Mouse (Mus musculus) embryonic facial prominence, embryonic 10.5 days (tissue): ENCODE results near the gene Hepacam. TPM values are rescaled to one million over a fixed set of nuclear protein-coding genes. Genes with fewer than 3 reads are reported as not detected.

Experiments used
- DNase-seq: peaks from one replicate; pipeline ENCODE4 v3.0.0-alpha.2; 2017; ENCODE audit warnings: low spot score
- H3K27ac ChIP-seq: fragments of 300-500 bp; sonication (generic); replicated peaks from 2 replicates; pipeline ENCODE4 v1.5.1; 2016; ENCODE audit warnings: mild to moderate bottlenecking
- H3K27me3 ChIP-seq: fragments of 300-500 bp; sonication (generic); replicated peaks from 2 replicates; pipeline ENCODE4 v1.6.1; 2016; ENCODE audit warnings: low read depth, mild to moderate bottlenecking; ENCODE audit not compliant: poor library complexity, severe bottlenecking
- H3K36me3 ChIP-seq: fragments of 300-500 bp; sonication (generic); replicated peaks from 2 replicates; pipeline ENCODE4 v1.6.1; 2016; ENCODE audit warnings: mild to moderate bottlenecking, moderate library complexity
- H3K4me1 ChIP-seq: fragments of 300-500 bp; sonication (generic); 2 replicates; pipeline ENCODE4 v1.6.1; 2016
- H3K4me3 ChIP-seq: fragments of 300-500 bp; sonication (generic); 2 replicates; pipeline ENCODE4 v1.5.1; 2016; ENCODE audit warnings: mild to moderate bottlenecking, moderate library complexity
- H3K9me3 ChIP-seq: fragments of 300-500 bp; sonication (generic); 2 replicates; pipeline ENCODE4 v1.6.1; 2016; ENCODE audit warnings: mild to moderate bottlenecking
- WGBS: fragments of 180-500 bp; shearing (Covaris S2); methylation state at CpG from one replicate; pipeline ENCODE4 v1.1.7; 2016; 5-methylcytosine and 5-hydroxymethylcytosine counted together
- polyA plus RNA-seq: library from polyadenylated mRNA; unstranded; fragments of >200 nt; fragmentation: Nextera tagmentation; extraction: Ambion mirVana; gene quantifications from 2 replicates; pipeline ENCODE4 v1.2.1, GENCODE M21; 2016

Hepacam gene
- polyA plus RNA-seq, 1 experiment from 2014 or later: 0.05 TPM

DNA sequence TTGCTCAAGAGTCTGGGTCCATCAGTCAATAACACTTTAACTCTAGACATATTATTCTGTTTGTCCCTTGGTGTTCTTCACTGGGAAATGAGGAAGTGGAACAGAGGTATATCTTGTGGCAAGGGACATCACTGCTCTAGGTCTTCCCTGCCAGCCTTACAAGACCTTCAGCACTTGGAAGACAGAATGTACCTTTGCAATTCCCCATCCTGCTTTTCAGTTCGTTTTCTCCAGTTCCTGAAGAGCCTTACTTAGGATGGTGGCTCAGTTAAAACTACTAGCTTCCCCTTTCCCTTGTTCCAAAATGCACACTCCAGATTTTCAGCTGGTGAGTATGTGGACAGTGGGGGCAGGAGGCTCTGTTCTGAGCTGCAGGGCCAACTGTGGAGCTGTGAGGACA is 4.3 kb upstream of the Hepacam start:
- DNase-seq: no peak
- H3K4me3 ChIP-seq: no peak overlapping the region
- 87% methylated on average over 1 of the region's 1 CpGs for WGBS
- H3K27ac ChIP-seq: no peak overlapping the region
- peaks cover 22% of the 10 kb centered on the region for H3K4me1 ChIP-seq
- H3K27me3 ChIP-seq: no peaks in the 10 kb centered on the region
- H3K9me3 ChIP-seq: no peaks in the 10 kb centered on the region
- no peaks in the 10 kb centered on the region for H3K36me3 ChIP-seq

DNA sequence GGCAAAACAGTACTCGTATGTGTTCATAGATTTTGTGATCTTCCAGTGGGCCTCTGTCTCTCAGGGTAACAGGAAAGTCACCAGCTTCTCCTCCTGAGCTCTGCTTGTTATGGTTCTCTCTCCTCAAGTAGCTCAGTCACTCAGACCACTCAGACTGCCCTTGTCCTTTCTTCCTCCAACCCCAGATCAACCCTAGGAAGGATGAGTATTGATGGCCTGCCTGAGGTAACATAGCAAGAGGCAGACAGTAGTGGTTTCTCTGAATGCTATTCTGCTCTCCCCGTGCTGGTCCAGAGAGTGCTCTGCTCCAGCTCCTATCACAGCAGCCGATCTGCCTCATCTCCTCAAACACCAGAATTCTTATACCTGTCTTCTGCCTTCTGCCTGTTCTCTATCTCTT is 3.6 kb upstream of the Hepacam start:
- Histone ChIP-seq H3K4me3 (no peak overlapping the region), H3K36me3 (no peaks in the 10 kb centered on the region), H3K27me3 (no peaks in the 10 kb centered on the region), H3K4me1 (peaks cover 22% of the 10 kb centered on the region), H3K27ac (no peak overlapping the region), H3K9me3 (no peaks in the 10 kb centered on the region)
- no peak for DNase-seq
- 65% methylated on average over 3 of the region's 3 CpGs for WGBS

GRCm38 (mm10) chr9:37364392-37364791 is 2.8 kb upstream of the Hepacam start:
- H3K4me3 ChIP-seq: no peak overlapping the region
- H3K27ac ChIP-seq: no peak overlapping the region
- H3K36me3 ChIP-seq: no peaks in the 10 kb centered on the region
- no peak for DNase-seq
- H3K4me1 ChIP-seq: peaks cover 14% of the 10 kb centered on the region
- 86% methylated on average over 3 of the region's 3 CpGs for WGBS
- H3K27me3 ChIP-seq: no peaks in the 10 kb centered on the region
- H3K9me3 ChIP-seq: no peaks in the 10 kb centered on the region

- Histone ChIP-seq H3K36me3 (no peaks in the 10 kb centered on the region), H3K27me3 (no peaks in the 10 kb centered on the region), H3K9me3 (no peaks in the 10 kb centered on the region), H3K27ac (no peak overlapping the region), H3K4me3 (no peak overlapping the region), H3K4me1 (peaks cover under 1% of the 10 kb centered on the region; the same call in 1 of the 2 replicates)
- WGBS: 64% methylated on average over 5 of the region's 5 CpGs
- no peak for DNase-seq
Observed at GRCm38 (mm10) chr9:37365706-37366105, 1.4 kb upstream of the Hepacam start.

GRCm38 (mm10) chr9:37368081-37368830 is 1.1 kb downstream of the Hepacam start:
- 82% methylated on average over 11 of the region's 11 CpGs for WGBS
- Histone ChIP-seq H3K4me1 (no peaks in the 10 kb centered on the region), H3K4me3 (no peak overlapping the region), H3K27ac (no peak overlapping the region), H3K36me3 (no peaks in the 10 kb centered on the region), H3K27me3 (no peaks in the 10 kb centered on the region), H3K9me3 (no peaks in the 10 kb centered on the region)
- no peak for DNase-seq

DNA sequence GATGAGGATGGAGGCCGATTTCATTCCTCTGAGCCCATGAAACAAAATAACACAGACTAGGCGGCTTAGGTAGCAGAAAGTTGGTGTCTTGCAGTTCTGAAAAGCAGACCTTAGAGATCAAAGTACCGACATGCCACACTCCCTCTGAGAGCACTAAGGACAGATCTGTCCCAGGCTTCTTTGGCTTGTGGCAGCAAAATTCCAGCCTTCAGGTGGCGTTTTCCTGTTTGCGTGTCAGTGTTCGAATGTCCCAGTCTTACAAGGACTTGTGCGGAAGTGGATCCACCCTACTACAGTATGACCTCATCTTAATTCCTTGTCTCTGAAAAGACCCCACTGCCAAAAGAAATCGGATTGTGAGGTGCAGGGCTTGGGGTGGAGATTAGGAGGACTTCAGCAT is 1.7 kb downstream of the Hepacam start:
- Histone ChIP-seq H3K4me3 (no peak overlapping the region), H3K4me1 (no peaks in the 10 kb centered on the region), H3K27ac (no peak overlapping the region), H3K27me3 (no peaks in the 10 kb centered on the region), H3K36me3 (no peaks in the 10 kb centered on the region), H3K9me3 (no peaks in the 10 kb centered on the region)
- DNase-seq: no peak
- WGBS: 80% methylated on average over 8 of the region's 8 CpGs

- 89% methylated on average over 7 of the region's 7 CpGs for WGBS
- H3K27me3 ChIP-seq: no peaks in the 10 kb centered on the region
- no peak overlapping the region for H3K27ac ChIP-seq
- DNase-seq: no peak
- no peak overlapping the region for H3K4me3 ChIP-seq
- no peaks in the 10 kb centered on the region for H3K36me3 ChIP-seq
- H3K4me1 ChIP-seq: no peaks in the 10 kb centered on the region
- H3K9me3 ChIP-seq: no peaks in the 10 kb centered on the region
Observed at GRCm38 (mm10) chr9:37371232-37371801, 4.2 kb downstream of the Hepacam start.

- H3K27ac ChIP-seq: no peak overlapping the region
- H3K27me3 ChIP-seq: no peaks in the 10 kb centered on the region
- H3K9me3 ChIP-seq: no peaks in the 10 kb centered on the region
- no peak for DNase-seq
- H3K4me3 ChIP-seq: no peak overlapping the region
- no peaks in the 10 kb centered on the region for H3K36me3 ChIP-seq
- WGBS: 90% methylated on average over 5 of the region's 5 CpGs
- H3K4me1 ChIP-seq: no peaks in the 10 kb centered on the region
Observed at GRCm38 (mm10) chr9:37375718-37376117, 8.6 kb downstream of the Hepacam start.

DNA sequence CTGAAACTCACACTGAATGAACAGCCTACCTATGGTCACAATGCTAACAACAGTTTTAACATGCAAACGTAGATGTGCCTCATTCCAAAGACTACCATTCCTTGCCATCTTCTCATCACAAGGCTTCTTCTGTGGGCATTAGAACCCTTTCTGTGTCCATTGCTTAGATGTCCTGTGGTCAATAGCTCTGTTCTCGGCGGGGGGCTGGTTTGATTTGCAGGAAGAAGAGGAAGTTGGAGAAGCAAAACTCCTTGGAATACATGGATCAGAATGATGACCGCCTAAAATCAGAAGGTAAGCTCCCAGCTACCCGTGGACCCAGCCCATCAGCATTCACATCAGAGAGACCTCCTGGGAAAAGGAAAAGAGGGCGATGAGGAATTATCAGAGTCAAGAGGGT is 16.0 kb downstream of the Hepacam start:
- Histone ChIP-seq H3K9me3 (no peaks in the 10 kb centered on the region), H3K27me3 (peaks cover 57% of the 10 kb centered on the region), H3K4me3 (no peak overlapping the region), H3K36me3 (no peaks in the 10 kb centered on the region), H3K27ac (no peak overlapping the region), H3K4me1 (peaks cover 10% of the 10 kb centered on the region)
- WGBS: 91% methylated on average over 6 of the region's 6 CpGs
- no peak for DNase-seq

- 9% methylated on average over 54 of the region's 54 CpGs for WGBS
- peak; percentile 79 for DNase-seq
- H3K4me1 ChIP-seq: peaks cover 10% of the 10 kb centered on the region
- no peaks in the 10 kb centered on the region for H3K9me3 ChIP-seq
- peak overlapping the region; percentile 58 for H3K4me3 ChIP-seq
- H3K36me3 ChIP-seq: no peaks in the 10 kb centered on the region
- peak overlapping the region; percentile 81 for H3K27ac ChIP-seq
- peaks cover 57% of the 10 kb centered on the region for H3K27me3 ChIP-seq
Observed at GRCm38 (mm10) chr9:37384284-37385182, 17.4 kb downstream of the Hepacam start.

DNA sequence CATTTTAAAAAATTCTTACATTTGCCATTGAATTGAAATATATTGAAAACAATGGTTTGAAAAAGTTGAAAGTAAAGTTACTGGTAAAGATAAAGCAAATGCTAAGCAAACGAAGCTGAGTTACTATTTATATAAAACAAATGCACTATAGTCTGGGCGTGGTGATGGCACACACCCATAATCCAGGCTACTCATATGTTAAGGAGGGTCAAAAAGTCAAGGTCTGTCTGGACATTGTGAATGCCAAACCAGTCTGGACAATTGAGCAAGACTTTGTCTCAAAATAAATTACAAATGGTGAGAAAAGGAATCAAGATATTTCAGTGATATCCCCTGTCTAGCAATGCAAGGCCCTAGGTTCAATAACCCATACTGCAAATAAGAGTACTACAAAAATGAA is 23.7 kb downstream of the Hepacam start:
- Histone ChIP-seq H3K4me1 (no peaks in the 10 kb centered on the region), H3K27ac (no peak overlapping the region), H3K9me3 (no peaks in the 10 kb centered on the region), H3K4me3 (no peak overlapping the region), H3K27me3 (peaks cover 12% of the 10 kb centered on the region), H3K36me3 (no peaks in the 10 kb centered on the region)
- WGBS: 84% methylated on average over 2 of the region's 2 CpGs
- no peak for DNase-seq

DNA sequence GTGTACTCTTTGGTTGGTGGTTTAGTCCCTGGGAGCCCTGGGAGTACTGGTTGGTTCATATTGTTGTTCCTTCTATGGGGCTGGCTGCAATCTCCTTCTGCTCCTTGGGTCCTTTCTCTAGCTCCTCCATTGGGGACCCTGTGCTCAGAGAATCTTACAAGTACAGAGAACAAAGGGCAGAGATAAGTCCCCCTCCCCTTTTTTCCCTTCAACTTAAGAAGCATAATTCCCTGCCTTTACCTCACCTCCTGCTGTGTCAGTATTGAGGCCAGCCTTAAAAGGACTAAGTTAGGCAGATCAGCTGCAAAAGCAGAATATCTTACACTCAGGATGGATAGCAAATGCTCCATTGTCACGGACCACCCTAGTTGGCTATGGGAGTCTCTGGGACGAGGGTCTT is 24.9 kb downstream of the Hepacam start:
- no peaks in the 10 kb centered on the region for H3K9me3 ChIP-seq
- no peak overlapping the region for H3K4me3 ChIP-seq
- DNase-seq: no peak
- H3K27ac ChIP-seq: no peak overlapping the region
- 75% methylated on average over 2 of the region's 2 CpGs for WGBS
- H3K27me3 ChIP-seq: peaks cover 2% of the 10 kb centered on the region; the same call in 1 of the 2 replicates
- H3K36me3 ChIP-seq: no peaks in the 10 kb centered on the region
- no peaks in the 10 kb centered on the region for H3K4me1 ChIP-seq
